Mouse (Mus musculus) thymus, postnatal 25 days (tissue): Measurements from ENCODE around the gene Tnrc6c.

Experiments used
- DNase-seq: peaks from one replicate; pipeline ENCODE4 v3.0.0; 2022

Gene Tnrc6c

DNA sequence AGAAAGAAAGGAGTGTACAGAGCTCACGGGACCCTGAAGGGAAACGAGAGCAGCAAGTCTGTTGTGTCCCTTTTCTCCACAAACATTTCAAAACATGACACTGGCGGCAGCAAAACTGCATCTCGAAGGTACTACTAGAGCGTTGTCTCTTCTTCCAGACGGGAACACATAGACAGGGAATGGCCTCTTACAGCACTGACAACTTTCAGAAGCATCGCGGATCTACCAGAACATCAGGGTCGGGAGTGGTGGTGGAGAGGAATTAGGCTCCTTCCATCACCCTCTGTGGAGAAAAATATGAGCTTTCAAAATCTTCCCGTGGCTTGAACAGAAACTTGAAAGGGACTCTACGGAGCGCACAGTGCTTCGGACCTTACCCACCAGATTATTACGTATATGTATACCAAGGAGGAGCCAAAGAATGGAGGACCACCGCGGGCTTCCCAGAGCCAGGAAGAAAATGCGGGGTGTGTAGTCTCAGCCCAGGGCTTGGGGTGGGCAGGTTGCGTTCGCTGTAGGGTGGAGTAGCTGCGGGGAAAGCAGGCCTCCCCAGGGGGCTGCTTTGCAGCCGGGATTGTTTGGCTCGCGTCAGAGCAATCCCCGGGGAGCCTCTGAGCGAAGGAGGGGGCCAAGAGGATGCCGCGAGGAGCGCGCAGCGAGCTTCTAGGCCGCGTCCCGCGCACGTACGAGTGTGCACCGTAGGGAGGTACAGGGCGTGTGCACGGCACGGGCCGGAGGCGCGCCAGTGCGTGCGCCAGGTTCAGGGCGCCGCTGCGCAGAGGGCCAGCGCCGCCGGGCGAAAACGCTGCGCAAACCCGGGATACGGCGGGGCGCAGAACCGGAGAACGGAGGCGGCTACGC is at the start of gene Tnrc6c:
TSS of gene Tnrc6c (plus strand) at position 799 of the 861 bp plus-strand sequence.
- peak; percentile 85 for DNase-seq

- DNase-seq, result no peak
Observed at GRCm38 (mm10) chr11:117606137-117606536, 48.0 kb upstream of the Tnrc6c start.

DNA sequence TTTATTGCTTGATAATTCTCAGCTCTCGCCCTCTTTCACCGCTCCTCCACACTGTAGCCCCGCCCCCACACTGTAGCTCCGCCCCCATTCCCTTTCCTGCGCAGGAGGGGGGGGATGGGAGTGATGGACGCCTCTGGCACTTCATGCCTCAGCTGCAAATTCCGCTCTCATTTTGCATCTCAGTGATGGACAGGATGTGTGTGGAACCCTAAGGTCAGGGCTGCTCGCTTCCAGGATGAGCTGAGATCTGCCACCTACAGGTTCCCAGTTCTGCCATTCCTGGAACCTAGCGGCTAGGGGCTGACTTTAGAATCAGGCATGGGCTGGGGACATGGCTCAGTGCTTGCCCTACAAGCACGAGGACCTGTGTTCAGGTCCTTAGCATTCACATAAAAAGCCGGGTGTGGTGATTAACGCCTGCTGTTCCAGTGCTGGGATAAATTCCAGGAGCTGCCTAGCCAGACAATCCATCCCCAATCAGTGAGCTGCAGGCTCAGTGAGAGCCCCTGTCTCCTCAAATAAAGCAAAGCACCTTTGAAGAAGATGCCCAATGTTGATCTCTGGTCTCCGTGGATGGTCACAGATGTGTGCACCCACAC is 47.4 kb upstream of the Tnrc6c start:
- DNase-seq, result no peak

GRCm38 (mm10) chr11:117608141-117608789 is 45.8 kb upstream of the Tnrc6c start:
- no peak for DNase-seq

- DNase-seq, result no peak
Observed at GRCm38 (mm10) chr11:117608976-117609375, 45.1 kb upstream of the Tnrc6c start.

DNA sequence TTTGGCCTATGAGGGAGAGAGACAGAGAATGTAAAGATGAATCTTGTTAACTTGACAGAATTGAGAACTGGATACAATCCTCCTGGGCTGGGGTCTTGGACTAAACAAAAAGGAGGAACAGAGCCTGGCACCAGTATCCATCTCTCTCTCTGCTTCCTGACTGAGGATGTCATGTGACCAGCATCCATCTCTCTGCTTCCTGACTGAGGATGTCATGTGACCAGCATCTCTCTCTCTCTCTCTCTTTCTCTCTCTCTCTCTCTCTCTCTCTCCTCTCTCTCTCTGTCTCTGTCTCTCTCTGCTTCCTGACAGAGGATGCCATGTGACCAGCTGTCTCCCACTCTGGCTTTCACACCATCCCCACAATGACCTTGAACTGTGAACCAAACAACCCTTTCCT is 43.5 kb upstream of the Tnrc6c start:
- DNase-seq, result no peak

- peak; percentile 66 for DNase-seq
Observed at GRCm38 (mm10) chr11:117611068-117611467, 43.0 kb upstream of the Tnrc6c start.

DNA sequence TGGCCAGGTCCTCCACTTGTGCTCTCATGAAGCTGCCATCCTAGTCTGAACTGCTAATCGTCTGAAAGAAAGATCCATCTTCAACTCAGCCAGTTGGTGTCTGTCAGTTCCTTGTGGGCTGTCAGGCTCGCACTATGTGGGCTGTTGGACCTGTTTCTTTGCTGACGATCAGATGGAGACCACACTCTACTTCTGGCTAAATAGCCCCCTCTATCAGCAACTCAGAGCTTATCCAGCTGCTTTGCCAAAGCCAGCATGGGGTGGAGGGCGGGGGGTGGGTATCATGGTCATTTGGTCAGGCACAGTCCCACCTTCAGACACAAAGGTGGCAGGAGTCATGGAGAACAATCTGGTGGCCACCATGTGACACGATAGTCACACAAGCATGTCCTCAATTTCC is 42.2 kb upstream of the Tnrc6c start:
- DNase-seq, result no peak

DNA sequence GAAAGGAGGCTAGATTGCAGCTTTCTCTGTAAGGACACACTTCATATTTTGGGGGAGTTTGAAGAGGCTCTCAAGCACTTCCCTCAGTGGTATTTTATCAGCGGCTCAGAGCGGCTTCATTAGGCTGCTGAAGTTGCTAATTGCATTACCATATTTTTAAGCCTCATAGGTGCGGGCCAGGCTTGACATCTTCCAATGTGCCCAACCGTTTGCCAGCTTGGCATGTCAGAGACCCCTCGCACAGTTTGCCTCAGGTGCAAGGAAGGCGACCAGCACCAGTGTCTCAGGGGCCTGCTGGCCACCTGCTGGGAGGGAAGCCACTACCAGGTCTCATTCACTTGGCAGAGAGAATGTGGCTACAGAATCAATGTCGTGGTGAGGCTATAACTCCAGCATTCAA is 41.2 kb upstream of the Tnrc6c start:
- DNase-seq, result no peak

DNA sequence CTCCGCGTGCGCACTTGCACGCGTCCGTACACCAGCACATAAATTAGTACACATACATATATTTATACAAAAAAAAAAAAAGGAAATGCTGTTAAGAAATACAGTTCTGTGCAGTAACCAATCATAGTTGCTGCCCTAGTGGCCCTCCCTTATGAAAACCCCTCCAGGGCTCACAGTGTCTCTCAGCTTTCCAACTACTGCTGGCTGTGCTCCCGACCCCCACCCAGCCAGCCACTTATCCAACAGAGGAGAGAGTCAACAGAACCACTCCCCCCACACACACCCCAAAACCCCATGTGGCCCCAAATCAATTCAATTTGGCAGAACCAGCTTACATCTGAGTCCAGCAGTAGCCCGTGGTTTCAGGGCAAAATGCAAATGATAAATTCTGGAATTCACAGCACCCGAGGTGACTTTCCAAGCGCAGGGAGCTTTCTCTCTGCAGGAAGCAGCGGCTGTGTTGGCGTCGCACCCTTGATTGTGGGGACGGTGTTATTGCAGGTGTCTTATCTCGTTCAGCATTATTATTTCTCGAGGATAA is 36.7 kb upstream of the Tnrc6c start:
- no peak for DNase-seq

DNA sequence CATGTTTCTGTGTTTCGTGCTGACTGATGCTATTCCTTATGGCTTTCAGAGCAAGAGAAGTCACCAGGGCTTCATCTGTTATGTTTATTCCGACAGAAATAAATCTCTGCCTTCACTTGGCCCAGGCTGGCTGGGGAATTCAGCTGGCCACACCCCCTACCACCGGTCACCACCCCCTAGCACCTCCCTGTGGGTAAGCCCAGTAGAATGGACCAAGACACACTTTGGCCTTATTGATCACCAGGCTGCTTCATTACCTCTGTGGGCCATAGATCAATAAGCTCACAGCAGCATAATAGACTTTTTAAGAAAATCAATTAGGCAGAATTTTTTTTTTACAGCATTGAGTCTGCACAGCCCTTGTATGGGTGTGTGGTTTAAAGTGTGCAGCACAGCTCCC is 35.9 kb upstream of the Tnrc6c start:
- no peak for DNase-seq

DNA sequence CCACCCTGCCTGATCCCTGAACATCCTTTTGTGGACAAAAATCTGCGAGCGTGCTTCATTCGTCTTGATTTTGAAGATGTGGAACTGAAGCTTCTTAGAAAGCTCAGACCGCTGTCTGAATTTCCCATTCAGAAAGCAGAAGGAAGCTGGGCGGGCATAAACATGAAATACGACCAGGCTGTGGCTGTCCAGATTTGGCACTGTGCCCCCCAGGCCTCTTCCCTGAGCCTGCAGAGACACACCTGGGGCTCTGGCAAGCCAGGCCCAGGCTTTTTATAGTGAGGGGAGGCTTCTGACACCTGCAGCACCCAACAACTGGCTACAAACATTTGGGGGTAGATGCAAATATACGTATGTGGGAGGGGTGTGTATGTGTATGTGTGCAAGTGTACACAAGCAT is 35.3 kb upstream of the Tnrc6c start:
- DNase-seq, result no peak

- no peak for DNase-seq
Observed at GRCm38 (mm10) chr11:117619581-117619980, 34.5 kb upstream of the Tnrc6c start.

DNA sequence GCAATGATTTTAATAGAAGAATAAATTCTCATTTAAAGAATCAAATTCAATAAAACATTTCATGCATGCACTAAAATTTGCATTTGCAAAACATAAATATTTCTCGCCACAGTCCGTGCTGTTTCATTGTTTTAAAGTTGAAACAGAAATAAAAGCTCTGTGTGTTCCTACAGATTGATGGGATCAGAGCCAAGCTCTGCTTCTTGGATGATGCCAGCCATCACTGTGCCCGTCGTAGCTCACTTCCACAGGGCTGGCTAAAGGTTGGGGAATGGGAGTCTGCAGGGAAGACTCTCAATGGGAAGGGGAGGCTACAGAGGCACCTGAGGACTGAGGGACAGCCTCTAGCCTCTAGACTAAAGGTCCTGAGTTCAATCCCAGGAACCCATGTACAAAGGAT is 28.9 kb upstream of the Tnrc6c start:
- no peak for DNase-seq

DNA sequence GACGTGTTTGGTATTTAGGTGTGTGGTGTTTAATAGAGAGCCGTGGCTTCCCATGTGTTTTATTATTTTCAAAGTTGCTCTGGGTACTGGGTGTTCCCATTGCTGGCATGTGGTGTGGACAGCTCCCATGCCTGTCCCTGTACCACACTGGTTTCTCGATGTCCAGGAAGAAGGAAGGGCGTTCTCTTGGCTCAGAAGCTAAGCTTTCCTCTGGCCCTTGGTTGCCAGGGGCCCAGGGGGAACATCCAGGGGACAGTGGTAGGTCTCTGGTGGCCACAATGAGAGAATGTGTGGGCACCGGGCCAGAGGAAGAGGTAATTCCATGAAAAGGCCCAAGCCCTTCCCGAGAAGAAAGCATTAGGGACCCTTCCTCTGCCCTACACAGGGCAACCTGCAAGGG is 27.5 kb upstream of the Tnrc6c start:
- DNase-seq, result no peak

DNA sequence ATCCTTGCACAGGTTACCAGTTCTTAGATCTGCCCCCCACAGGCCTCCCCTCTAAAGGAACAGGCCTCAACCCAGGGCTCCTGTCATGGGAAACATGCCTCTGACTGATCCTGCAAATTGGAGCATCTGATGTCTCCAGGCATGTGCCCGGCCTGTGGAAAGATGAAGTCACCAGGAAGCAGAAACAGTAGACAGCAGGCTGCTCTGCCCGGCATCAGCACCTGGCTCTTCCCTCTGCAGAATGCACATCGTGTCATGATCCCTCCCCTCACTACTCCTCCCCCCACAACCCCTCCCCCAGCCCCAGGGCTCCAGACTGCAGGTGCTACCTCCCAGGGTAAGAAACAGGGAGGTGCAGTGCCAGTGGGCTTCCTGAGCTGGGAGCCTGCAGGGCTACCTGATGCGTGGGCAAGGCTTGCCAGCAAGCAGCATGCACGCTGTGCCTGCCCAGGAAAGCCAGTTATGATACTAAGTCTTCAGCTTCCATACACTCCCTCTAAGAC is 27.0 kb upstream of the Tnrc6c start:
- peak; percentile 78 for DNase-seq

DNA sequence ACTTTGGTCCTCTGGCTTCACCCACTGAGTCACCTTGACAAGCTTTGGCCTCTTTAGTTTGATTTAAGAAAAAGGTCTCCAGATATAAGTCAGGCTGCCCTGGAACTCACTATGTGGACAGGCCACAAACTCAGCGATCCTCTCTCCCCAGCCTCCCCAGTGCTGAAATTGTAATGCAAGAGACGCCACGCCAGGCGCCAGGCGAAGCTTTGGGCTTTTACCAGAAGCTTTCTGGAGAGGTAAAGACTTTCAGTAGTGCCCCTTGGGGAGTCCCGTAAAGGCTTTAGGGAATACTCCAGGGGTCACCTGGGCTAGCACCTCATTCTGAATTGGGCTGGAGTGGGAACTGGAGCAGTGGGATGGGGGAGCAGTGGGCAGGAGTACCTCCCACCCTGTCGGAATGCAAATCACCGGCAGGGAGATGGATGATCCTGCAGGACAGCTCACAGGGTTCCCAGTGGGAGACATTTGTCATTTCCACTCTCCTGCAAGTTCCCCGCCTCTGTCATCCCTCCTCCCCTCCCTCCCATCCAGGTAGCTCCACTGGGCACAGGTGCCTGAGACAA is 26.3 kb upstream of the Tnrc6c start:
- DNase-seq, result peak; percentile 31

- DNase-seq, result no peak
Observed at GRCm38 (mm10) chr11:117628312-117628779, 25.7 kb upstream of the Tnrc6c start.

DNA sequence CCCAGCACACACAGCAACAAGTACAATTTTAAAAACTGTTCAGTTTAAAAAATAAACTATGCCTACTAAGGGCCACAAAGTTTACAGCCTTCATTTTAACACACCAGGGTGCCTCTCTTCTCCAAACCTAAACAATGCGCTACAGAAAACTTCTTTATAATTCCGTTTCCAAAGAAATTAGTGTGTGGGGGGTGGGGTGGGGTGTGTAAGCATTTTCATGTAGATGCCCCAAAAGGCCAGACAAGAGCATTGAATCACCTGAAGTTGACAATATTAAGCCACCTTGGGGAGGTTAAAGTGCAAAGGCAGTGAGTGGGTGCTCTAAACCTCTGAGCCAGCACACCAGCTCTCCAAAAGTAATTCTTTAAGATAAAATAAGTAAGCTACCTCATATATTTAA is 24.2 kb upstream of the Tnrc6c start:
- DNase-seq, result no peak

- no peak for DNase-seq
Observed at GRCm38 (mm10) chr11:117630868-117631565, 23.1 kb upstream of the Tnrc6c start.

DNA sequence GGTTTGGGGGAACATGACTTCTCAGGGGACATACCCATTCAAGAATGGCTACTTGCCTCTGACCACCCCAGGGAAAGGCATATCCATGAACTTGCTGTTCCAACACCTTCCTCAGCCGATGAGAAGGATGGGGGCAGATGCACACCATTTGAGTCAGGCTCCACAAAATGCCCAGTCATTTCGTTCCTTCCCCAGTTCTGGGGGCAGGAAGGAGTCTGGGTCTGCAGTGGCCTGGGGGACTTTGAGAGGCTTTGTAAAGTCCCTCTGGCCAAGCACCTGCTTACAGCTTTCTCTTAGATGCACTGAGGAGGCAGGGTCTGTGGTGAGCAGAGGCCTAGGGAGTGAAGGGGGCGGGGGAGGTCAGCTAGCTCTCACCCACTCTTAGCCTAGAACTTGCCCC is 20.8 kb upstream of the Tnrc6c start:
- no peak for DNase-seq

DNA sequence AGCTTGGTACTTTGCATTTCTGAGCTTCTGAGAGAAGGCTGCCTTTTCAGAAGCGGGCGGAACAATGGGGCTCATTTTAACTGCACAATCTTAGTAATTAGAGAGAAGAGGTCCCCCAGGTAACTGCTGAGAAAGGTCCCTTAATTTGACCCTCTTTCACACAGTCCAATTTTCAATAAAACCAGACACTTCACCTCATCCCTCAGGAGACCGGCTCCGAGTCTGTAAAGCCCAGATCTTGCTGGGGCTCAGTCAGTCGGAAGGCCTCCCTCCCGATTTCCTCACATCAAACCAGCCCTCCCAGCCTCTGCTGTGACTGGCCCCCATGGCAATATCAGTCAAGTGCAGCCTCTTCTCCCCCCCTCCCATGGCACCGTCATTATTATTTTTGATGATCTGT is 15.7 kb upstream of the Tnrc6c start:
- DNase-seq, result no peak
